Mouse (Mus musculus) monocyte, adult 5-6 weeks (primary cell): Measurements from ENCODE around the gene Coq4. TPM values are rescaled to one million over a fixed set of nuclear protein-coding genes. Genes with fewer than 3 reads are reported as not detected.

Experiments used
- ATAC-seq: fragments of 153-309, 156-312 bp; replicated peaks from 2 replicates; pipeline ENCODE4 v1.8.0; 2017; ENCODE audit warnings: mild to moderate bottlenecking; ENCODE audit not compliant: low TSS enrichment, insufficient number of reproducible peaks, severe bottlenecking, poor library complexity, low FRiP score
- total RNA-seq: library from RNA; stranded (forward); fragments of 200-1000, 200-491, 200-594 nt; gene quantifications from 3 replicates; pipeline ENCODE4 v1.2.3, GENCODE M21; 2017

Gene Coq4
- total RNA-seq, 1 experiment from 2014 or later: not detected

- ATAC-seq: peak; percentile 85
Measured at GRCm38 (mm10) chr2:29787937-29788681, 816 bp downstream of the Coq4 start, which contains the start of gene Trub2. Trub2 (minus strand) TSS chr2:29788502.

- ATAC-seq: no peak
Measured at GRCm38 (mm10) chr2:29792772-29793487, 5.6 kb downstream of the Coq4 start.

- ATAC-seq: peak; percentile 97
Measured at GRCm38 (mm10) chr2:29802075-29802826, 15.0 kb downstream of the Coq4 start, which contains the start of gene Slc27a4. Slc27a4 (plus strand) TSS chr2:29802634.

- no peak for ATAC-seq
Measured at GRCm38 (mm10) chr2:29802827-29803201, 15.5 kb downstream of the Coq4 start.

GRCm38 (mm10) chr2:29803400-29803831 lies 16.1 kb downstream of the Coq4 start:
- peak; percentile 36; the same call in 1 of the 2 replicates for ATAC-seq

- ATAC-seq: no peak
Measured at GRCm38 (mm10) chr2:29815678-29816371, 28.5 kb downstream of the Coq4 start.

GRCm38 (mm10) chr2:29817426-29818232 lies 30.3 kb downstream of the Coq4 start:
- ATAC-seq: peak; percentile 82

- ATAC-seq: no peak
Measured at GRCm38 (mm10) chr2:29819363-29819762, 32.1 kb downstream of the Coq4 start.

- ATAC-seq: peak; percentile 23; the same call in 1 of the 2 replicates
Measured at GRCm38 (mm10) chr2:29820025-29820817, 32.9 kb downstream of the Coq4 start, which contains the start of gene Urm1. Urm1 (plus strand) TSS chr2:29820075.

- ATAC-seq: no peak
Measured at GRCm38 (mm10) chr2:29826318-29826925, 39.1 kb downstream of the Coq4 start.

- ATAC-seq: peak; percentile 99
Measured at GRCm38 (mm10) chr2:29826926-29827708, 39.8 kb downstream of the Coq4 start.

- peak; percentile 28; the same call in 1 of the 2 replicates for ATAC-seq
Measured at GRCm38 (mm10) chr2:29827709-29828024, 40.4 kb downstream of the Coq4 start.

GRCm38 (mm10) chr2:29831106-29831505 lies 43.8 kb downstream of the Coq4 start:
- ATAC-seq: no peak

- ATAC-seq: no peak
Measured at GRCm38 (mm10) chr2:29833796-29834195, 46.5 kb downstream of the Coq4 start.

- ATAC-seq: no peak
Measured at GRCm38 (mm10) chr2:29835391-29835899, 48.2 kb downstream of the Coq4 start.

- no peak for ATAC-seq
Measured at GRCm38 (mm10) chr2:29839460-29839859, 52.2 kb downstream of the Coq4 start.
